Mouse (Mus musculus): Measurements from ENCODE around the gene Casq1. TPM values are rescaled to one million over a fixed set of nuclear protein-coding genes. Genes with fewer than 3 reads are reported as not detected.
"Not testable (repeated sequence)": the region's sequence is repeated elsewhere in the genome, so short reads cannot be mapped to it uniquely, and the experiment has no call there.

Gene Casq1
- 1.1 and 2.9 TPM in 2 replicates for polyA plus RNA-seq (2012; rRNA removed)

DNA sequence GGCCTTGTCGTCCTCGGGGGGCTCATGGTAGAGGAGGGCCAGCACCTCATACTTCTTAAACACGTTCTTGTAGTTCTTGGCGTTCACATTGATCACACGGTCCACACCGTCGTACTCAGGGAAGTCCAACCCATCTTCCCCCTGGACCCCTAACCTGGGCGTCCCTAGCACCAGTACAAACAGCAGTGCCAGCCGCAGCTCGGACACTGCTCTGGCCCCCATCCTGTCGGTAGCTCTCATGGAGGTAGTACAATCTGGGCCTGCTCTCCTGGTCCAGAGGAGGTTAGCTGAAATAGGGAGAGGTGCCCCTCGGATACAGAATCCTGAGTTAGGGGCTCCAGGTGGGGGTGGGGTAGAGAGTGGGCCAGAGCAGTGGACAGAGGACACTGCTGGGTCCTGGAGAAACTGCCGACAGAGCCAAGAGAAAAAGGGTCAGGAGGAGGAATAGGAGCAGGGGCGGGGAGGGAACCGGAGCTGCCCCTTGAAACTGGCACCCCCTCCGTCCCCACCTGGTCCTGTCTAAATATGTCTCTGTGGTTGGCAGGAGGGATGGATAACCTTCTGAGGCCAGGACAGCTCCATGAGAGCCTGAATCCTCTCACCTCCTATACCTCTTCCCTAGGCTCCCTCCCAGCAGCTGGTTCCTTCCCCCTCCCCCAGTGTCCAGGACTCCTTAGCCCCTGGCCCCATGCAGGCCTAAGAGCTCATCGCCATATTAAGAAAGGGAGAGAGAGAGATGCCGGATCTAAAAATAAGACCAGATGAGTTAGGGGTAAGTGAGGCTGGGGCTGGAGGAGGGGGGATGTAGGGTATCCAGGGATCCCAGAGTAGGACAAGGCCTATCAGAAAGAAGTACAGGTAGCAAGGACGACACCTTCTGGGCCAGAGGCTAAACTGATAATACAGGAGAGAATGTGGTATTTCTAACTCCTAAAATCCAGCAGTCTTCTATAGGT is at the start of gene Casq1:
TSS of gene Casq1 (minus strand) at position 418 of the 956 bp plus-strand sequence.
- 0 out of 2 replicates have a peak, but pooled peaks cover 2% of the 10 kb centered on the region for H3K4me1 ChIP-seq (ENCODE audit: control insufficient read depth, insufficient read depth, low read length)
- TF ChIP-seq CTCF (IDR thresholded peaks at IDR 0.05; ENCODE audit: extremely low read depth, insufficient read depth, low read length) (no peak), POLR2A (IDR thresholded peaks at IDR 0.05; ENCODE audit: extremely low read depth, insufficient read depth, low read length) (no peak)
- no peak within 1 kb of the TSS for H3K4me3 ChIP-seq (ENCODE audit: insufficient read depth, low read length)
- H3K27ac ChIP-seq (ENCODE audit: insufficient read depth, low read length), result no peak within 1 kb of the TSS

- Histone ChIP-seq H3K27ac (ENCODE audit: insufficient read depth, low read length) (no peak within 1 kb of the TSS), H3K4me3 (ENCODE audit: insufficient read depth, low read length) (no peak within 1 kb of the TSS)
Measured at GRCm38 (mm10) chr1:172261477-172262078, 41.9 kb upstream of the Casq1 start, which contains the start of gene Igsf8. Gene Igsf8 (plus strand): TSS chr1:172261641.

GRCm38 (mm10) chr1:172258314-172258713 is 38.6 kb upstream of the Casq1 start, which contains the start of gene Atp1a4:
Gene Atp1a4 (minus strand): TSS chr1:172258414.
- no peak within 1 kb of the TSS for H3K27ac ChIP-seq (ENCODE audit: insufficient read depth, low read length)
- H3K4me1 ChIP-seq (ENCODE audit: control insufficient read depth, insufficient read depth, low read length), result no peaks in the 10 kb centered on the region
- no peak within 1 kb of the TSS for H3K4me3 ChIP-seq (ENCODE audit: insufficient read depth, low read length)
- TF ChIP-seq CTCF (IDR thresholded peaks at IDR 0.05; ENCODE audit: extremely low read depth, insufficient read depth, low read length) (no peak), POLR2A (IDR thresholded peaks at IDR 0.05; ENCODE audit: extremely low read depth, insufficient read depth, low read length) (no peak)

More at GRCm38 (mm10) chr1:172261477-172262078, 41.9 kb upstream of the Casq1 start, which contains the start of gene Igsf8:
- TF ChIP-seq POLR2A (IDR thresholded peaks at IDR 0.05; ENCODE audit: extremely low read depth, insufficient read depth, low read length) (no peak), CTCF (IDR thresholded peaks at IDR 0.05; ENCODE audit: extremely low read depth, insufficient read depth, low read length) (no peak)
- H3K4me1 ChIP-seq (ENCODE audit: control insufficient read depth, insufficient read depth, low read length), result no peaks in the 10 kb centered on the region

DNA sequence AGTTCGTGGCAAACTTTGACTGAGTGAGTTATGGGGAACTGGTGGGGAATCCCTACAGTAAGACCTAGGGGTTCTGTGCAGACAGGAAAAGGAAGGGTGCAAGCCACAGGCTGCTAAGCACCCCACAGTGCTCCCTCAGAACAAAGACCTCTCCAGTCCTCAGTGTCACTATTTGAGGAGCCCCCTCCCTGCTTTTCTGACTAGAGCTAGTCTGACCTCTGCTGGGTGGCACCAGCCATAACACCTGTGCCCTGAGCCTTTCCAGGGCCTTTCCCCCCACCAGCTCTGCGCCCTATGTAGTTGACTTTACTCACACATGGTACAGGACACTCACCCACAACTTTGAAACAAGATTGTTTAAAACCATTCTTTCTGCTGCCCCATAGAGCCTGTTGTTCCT is 28.0 kb upstream of the Casq1 start:
- TF ChIP-seq CTCF (IDR thresholded peaks at IDR 0.05; ENCODE audit: extremely low read depth, insufficient read depth, low read length), result peak; percentile 37; the same call in 1 of the 2 replicates
- TF ChIP-seq POLR2A (IDR thresholded peaks at IDR 0.05; ENCODE audit: extremely low read depth, insufficient read depth, low read length), result no peak
- H3K27ac ChIP-seq (ENCODE audit: insufficient read depth, low read length), result no peak overlapping the region
- H3K4me3 ChIP-seq (ENCODE audit: insufficient read depth, low read length), result no peak overlapping the region
- no peaks in the 10 kb centered on the region for H3K4me1 ChIP-seq (ENCODE audit: control insufficient read depth, insufficient read depth, low read length)

DNA sequence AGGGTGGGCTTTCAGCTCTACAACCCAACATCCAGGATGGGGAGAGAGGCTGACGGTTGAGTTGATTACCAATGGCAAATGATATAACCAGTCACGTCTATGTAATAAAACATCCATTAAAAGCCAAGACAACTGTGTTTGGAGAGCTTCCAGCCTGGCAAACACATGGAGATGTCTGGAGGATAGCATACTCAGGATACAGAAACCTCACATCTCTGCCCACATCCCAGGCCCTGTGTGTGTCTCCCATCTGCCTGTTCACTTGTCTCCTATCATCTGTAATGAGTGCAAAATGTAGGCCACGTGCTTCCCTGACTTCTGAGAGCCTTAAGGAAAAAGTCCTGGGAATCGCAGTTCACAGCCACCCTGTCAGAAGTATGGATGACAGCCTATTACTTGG is 27.5 kb upstream of the Casq1 start:
- TF ChIP-seq CTCF (IDR thresholded peaks at IDR 0.05; ENCODE audit: extremely low read depth, insufficient read depth, low read length) (no peak), POLR2A (IDR thresholded peaks at IDR 0.05; ENCODE audit: extremely low read depth, insufficient read depth, low read length) (no peak)
- Histone ChIP-seq H3K27ac (ENCODE audit: insufficient read depth, low read length) (no peak overlapping the region), H3K4me3 (ENCODE audit: insufficient read depth, low read length) (no peak overlapping the region), H3K4me1 (ENCODE audit: control insufficient read depth, insufficient read depth, low read length) (no peaks in the 10 kb centered on the region)

GRCm38 (mm10) chr1:172244645-172245044 is 25.0 kb upstream of the Casq1 start:
- not testable (repeated sequence) for H3K4me1 ChIP-seq (ENCODE audit: control insufficient read depth, insufficient read depth, low read length); H3K27ac ChIP-seq (ENCODE audit: insufficient read depth, low read length); H3K4me3 ChIP-seq (ENCODE audit: insufficient read depth, low read length)

GRCm38 (mm10) chr1:172243547-172244205 is 24.0 kb upstream of the Casq1 start:
- no peak for TF ChIP-seq CTCF (IDR thresholded peaks at IDR 0.05; ENCODE audit: extremely low read depth, insufficient read depth, low read length)
- no peak for TF ChIP-seq POLR2A (IDR thresholded peaks at IDR 0.05; ENCODE audit: extremely low read depth, insufficient read depth, low read length)
- no peak overlapping the region for H3K27ac ChIP-seq (ENCODE audit: insufficient read depth, low read length)
- H3K4me3 ChIP-seq (ENCODE audit: insufficient read depth, low read length), result no peak overlapping the region
- H3K4me1 ChIP-seq (ENCODE audit: control insufficient read depth, insufficient read depth, low read length), result no peaks in the 10 kb centered on the region

DNA sequence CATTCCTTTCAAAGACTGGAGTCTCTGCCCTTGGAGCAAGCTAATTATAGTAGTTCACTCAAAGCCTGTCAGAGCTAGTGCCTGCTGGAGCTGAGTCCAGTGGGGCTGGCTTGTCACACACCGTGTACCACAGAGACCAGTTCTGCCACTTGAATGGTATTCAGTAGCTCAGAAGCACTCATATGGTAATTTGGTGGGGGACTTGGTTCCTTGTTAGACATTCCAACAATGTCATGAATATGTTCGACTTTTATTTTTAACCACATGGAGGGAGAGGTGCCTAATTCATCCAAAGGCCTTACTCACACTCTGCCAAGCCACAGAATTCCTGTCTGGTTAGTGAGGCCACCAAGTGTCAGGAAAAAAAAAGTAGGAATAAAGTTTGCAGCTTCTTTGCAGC is 22.7 kb upstream of the Casq1 start:
- no peak overlapping the region for H3K27ac ChIP-seq (ENCODE audit: insufficient read depth, low read length)
- H3K4me1 ChIP-seq (ENCODE audit: control insufficient read depth, insufficient read depth, low read length), result no peaks in the 10 kb centered on the region
- H3K4me3 ChIP-seq (ENCODE audit: insufficient read depth, low read length), result no peak overlapping the region
- TF ChIP-seq POLR2A (IDR thresholded peaks at IDR 0.05; ENCODE audit: extremely low read depth, insufficient read depth, low read length) (no peak), CTCF (IDR thresholded peaks at IDR 0.05; ENCODE audit: extremely low read depth, insufficient read depth, low read length) (no peak)

DNA sequence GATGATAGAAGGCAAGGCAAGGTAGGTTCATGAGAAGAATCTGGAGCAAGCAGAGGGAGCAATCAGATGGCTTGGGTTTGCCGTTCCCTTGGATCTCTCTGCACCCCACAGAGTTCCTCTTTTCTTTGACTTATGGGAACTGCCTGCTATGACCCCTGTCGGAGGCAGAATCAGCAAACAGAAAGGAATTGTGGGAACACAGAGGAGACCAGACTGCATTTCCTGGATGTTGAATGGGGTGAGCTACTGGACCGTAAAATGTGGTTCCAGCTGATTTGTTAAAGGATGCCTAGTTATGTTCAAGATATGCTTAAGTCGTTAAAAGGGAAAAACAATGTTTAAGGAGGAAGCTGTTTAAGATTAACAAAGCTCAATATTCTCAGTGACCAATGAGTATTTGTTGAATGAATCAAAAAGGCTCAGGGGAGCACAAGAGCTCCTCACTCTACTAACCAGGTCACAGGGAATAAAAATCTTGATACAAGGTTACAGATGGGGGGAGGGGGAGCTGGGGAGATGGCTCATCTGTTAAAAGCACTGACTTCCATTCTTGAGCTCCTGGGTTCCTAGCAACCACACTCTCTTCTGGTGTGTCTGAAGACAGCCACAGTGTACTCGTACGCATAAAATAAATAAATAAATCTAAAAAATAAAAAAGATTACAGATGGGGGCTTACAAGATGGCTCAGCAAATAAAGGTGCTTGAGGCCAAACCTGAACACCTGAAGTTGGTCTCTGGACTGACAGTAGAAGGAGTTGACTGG is 21.5 kb upstream of the Casq1 start:
- no peak overlapping the region for H3K4me3 ChIP-seq (ENCODE audit: insufficient read depth, low read length)
- TF ChIP-seq CTCF (IDR thresholded peaks at IDR 0.05; ENCODE audit: extremely low read depth, insufficient read depth, low read length) (no peak), POLR2A (IDR thresholded peaks at IDR 0.05; ENCODE audit: extremely low read depth, insufficient read depth, low read length) (no peak)
- no peak overlapping the region for H3K27ac ChIP-seq (ENCODE audit: insufficient read depth, low read length)
- H3K4me1 ChIP-seq (ENCODE audit: control insufficient read depth, insufficient read depth, low read length), result no peaks in the 10 kb centered on the region
